Comparison of ENCODE assay signal across 8 mouse cellular contexts in genomic region chr11:66167801-66168651, GRCm38 (mm10). TPM values are rescaled to one million over a fixed set of nuclear protein-coding genes. Genes with fewer than 3 reads are reported as not detected.
A peak's percentile ranks its signal among the peaks of the same experiment; 100 is the strongest.
DNase-seq lines count a peak whose midpoint lies in the region; ATAC-seq and TF ChIP-seq lines count a peak whose summit lies in the region.

Gene Dnah9, minus strand, starts transcription at chr11:66168551.

- H3K27ac ChIP-seq in forebrain, embryonic 14.5 days (ENCODE audit: low read depth, low read length), result peak within 1 kb of the TSS; percentile 73
- H3K27ac ChIP-seq in heart, embryonic 15.5 days, result no peak within 1 kb of the TSS; the same call in 1 of the 2 replicates
- no peak within 1 kb of the TSS for H3K27ac ChIP-seq in limb, embryonic 15.5 days
- peak within 1 kb of the TSS; percentile 73 for H3K27ac ChIP-seq in midbrain, postnatal 0 days (ENCODE audit: low read depth, low read length)

- peak within 1 kb of the TSS; percentile 58 for H3K9ac ChIP-seq in forebrain, embryonic 14.5 days (ENCODE audit: low read length)
- peak within 1 kb of the TSS; percentile 47 for H3K9ac ChIP-seq in heart, embryonic 15.5 days
- 0 out of 2 replicates have a peak within 1 kb of the TSS, but pooled peaks have one; percentile 5 for H3K9ac ChIP-seq in limb, embryonic 15.5 days
- peak within 1 kb of the TSS; percentile 60 for H3K9ac ChIP-seq in midbrain, postnatal 0 days (replicated peaks; ENCODE audit: low read length, poor library complexity, severe bottlenecking)

- H3K4me3 ChIP-seq in forebrain, embryonic 14.5 days (ENCODE audit: low read depth, low read length), result peak within 1 kb of the TSS; percentile 54
- H3K4me3 ChIP-seq in heart, embryonic 15.5 days, result peak within 1 kb of the TSS; percentile 50
- peak within 1 kb of the TSS; percentile 53 for H3K4me3 ChIP-seq in limb, embryonic 15.5 days
- peak within 1 kb of the TSS; percentile 69 for H3K4me3 ChIP-seq in midbrain, postnatal 0 days (ENCODE audit: low read depth, low read length)

- H3K9me3 ChIP-seq in forebrain, embryonic 14.5 days (replicated peaks; ENCODE audit: control insufficient read depth, low read length), result no peaks in the 10 kb centered on the region
- H3K9me3 ChIP-seq in heart, embryonic 15.5 days (replicated peaks), result no peaks in the 10 kb centered on the region
- H3K9me3 ChIP-seq in limb, embryonic 15.5 days, result no peaks in the 10 kb centered on the region
- no peaks in the 10 kb centered on the region for H3K9me3 ChIP-seq in midbrain, postnatal 0 days (ENCODE audit: low read length)

- no peak for TF ChIP-seq CTCF in midbrain, postnatal 0 days (IDR thresholded peaks at IDR 0.05)

- H3K27me3 ChIP-seq in forebrain, embryonic 14.5 days (replicated peaks; ENCODE audit: control insufficient read depth, insufficient read depth, low read length), result no peaks in the 10 kb centered on the region
- H3K27me3 ChIP-seq in heart, embryonic 15.5 days, result peaks cover 27% of the 10 kb centered on the region
- peaks cover 11% of the 10 kb centered on the region; the same call in 1 of the 2 replicates for H3K27me3 ChIP-seq in limb, embryonic 15.5 days
- no peaks in the 10 kb centered on the region for H3K27me3 ChIP-seq in midbrain, postnatal 0 days (ENCODE audit: insufficient read depth, low read length)

- DNase-seq in 3134 (ENCODE audit: extremely low read depth, insufficient read length, low spot score), result peak; percentile 5
- DNase-seq in cerebellum, adult 11 months, result peak; percentile 17
- peak; percentile 97 for DNase-seq in forebrain, embryonic 14.5 days (ENCODE audit: low spot score)
- peak; percentile 86 for DNase-seq in kidney, postnatal 10 days
- DNase-seq in midbrain, postnatal 0 days (ENCODE audit: low spot score), result peak; percentile 97
- DNase-seq in testis, postnatal 10 days (ENCODE audit: low spot score), result peak; percentile 87

- ATAC-seq in forebrain, embryonic 14.5 days, result peak; percentile 99
- peak; percentile 83 for ATAC-seq in heart, embryonic 15.5 days (replicated peaks; ENCODE audit: insufficient number of reproducible peaks, insufficient read depth, low FRiP score, low read depth)
- ATAC-seq in limb, embryonic 15.5 days (ENCODE audit: insufficient number of reproducible peaks, low FRiP score, low TSS enrichment, low read depth), result peak; percentile 87
- peak; percentile 96 for ATAC-seq in midbrain, postnatal 0 days (ENCODE audit: low FRiP score)

- peaks cover 6% of the 10 kb centered on the region; the same call in 1 of the 2 replicates for H3K4me1 ChIP-seq in forebrain, embryonic 14.5 days (ENCODE audit: control insufficient read depth, insufficient read depth, low read length)
- H3K4me1 ChIP-seq in heart, embryonic 15.5 days (replicated peaks), result peaks cover 8% of the 10 kb centered on the region
- peaks cover 11% of the 10 kb centered on the region; the same call in 1 of the 2 replicates for H3K4me1 ChIP-seq in limb, embryonic 15.5 days
- peaks cover 3% of the 10 kb centered on the region; the same call in 1 of the 2 replicates for H3K4me1 ChIP-seq in midbrain, postnatal 0 days (ENCODE audit: insufficient read depth, low read length)

- WGBS in forebrain, embryonic 14.5 days, result under 1% methylated on average over 53 of the region's 53 CpGs
- under 1% methylated on average over 53 of the region's 53 CpGs for WGBS in heart, embryonic 15.5 days
- under 1% methylated on average over 53 of the region's 53 CpGs for WGBS in limb, embryonic 15.5 days
- WGBS in midbrain, postnatal 0 days, result under 1% methylated on average over 47 of the region's 53 CpGs

- H3K36me3 ChIP-seq in forebrain, embryonic 14.5 days (ENCODE audit: control insufficient read depth, insufficient read depth, low read length), result no peaks in the 10 kb centered on the region
- no peaks in the 10 kb centered on the region for H3K36me3 ChIP-seq in heart, embryonic 15.5 days
- H3K36me3 ChIP-seq in limb, embryonic 15.5 days, result no peaks in the 10 kb centered on the region
- H3K36me3 ChIP-seq in midbrain, postnatal 0 days (ENCODE audit: insufficient read depth, low read length), result no peaks in the 10 kb centered on the region

- peak within 1 kb of the TSS; percentile 97 for H3K4me2 ChIP-seq in forebrain, embryonic 14.5 days (ENCODE audit: low read length)
- peak within 1 kb of the TSS; percentile 95 for H3K4me2 ChIP-seq in heart, embryonic 15.5 days
- H3K4me2 ChIP-seq in limb, embryonic 15.5 days, result peak within 1 kb of the TSS; percentile 97
- H3K4me2 ChIP-seq in midbrain, postnatal 0 days (ENCODE audit: low read depth, low read length, poor library complexity, severe bottlenecking), result peak within 1 kb of the TSS; percentile 64

RNA-seq across cellular contexts. Expression of gene Dnah9, which starts in this region (rescaled TPM):
- polyA plus RNA-seq in forebrain, embryonic 14.5 days (2014; fragmentation: Nextera tagmentation; extraction: Ambion mirVana), result 1.0 and 1.7 TPM in 2 replicates
- polyA plus RNA-seq in heart, embryonic 15.5 days (2015; fragmentation: Nextera tagmentation; extraction: Ambion mirVana), result 0.14 and 0.29 TPM in 2 replicates
- 0.13 and 0.74 TPM in 2 replicates for polyA plus RNA-seq in limb, embryonic 15.5 days (2015; fragmentation: Nextera tagmentation; extraction: Ambion mirVana)
- 4.7 and 4.9 TPM in 2 replicates for total RNA-seq in midbrain, postnatal 0 days (2014; rRNA removed)
- polyA plus RNA-seq in midbrain, postnatal 0 days (2015; fragmentation: Nextera tagmentation; extraction: Ambion mirVana), result 2.0 and 2.3 TPM in 2 replicates

Comparison
In these comparisons a context has a peak if more than half of its experiments do, and no peak if none do; other contexts are left out.
1. Peak in ATAC-seq, H3K4me3 ChIP-seq, H3K9ac ChIP-seq and H3K4me2 ChIP-seq in heart, embryonic 15.5 days; RNA of the gene not detected or under 1 TPM.
2. Peak in ATAC-seq, H3K4me3 ChIP-seq, H3K9ac ChIP-seq and H3K4me2 ChIP-seq in limb, embryonic 15.5 days; RNA of the gene not detected or under 1 TPM.
3. DNase-seq: peak in every context shown above with its lines; median percentile 97 in forebrain, embryonic 14.5 days; 97 in midbrain, postnatal 0 days; 87 in testis, postnatal 10 days; 86 in kidney, postnatal 10 days; 17 in cerebellum, adult 11 months; 5 in 3134.
4. H3K27ac ChIP-seq: peak in forebrain, embryonic 14.5 days (single experiment) and midbrain, postnatal 0 days (single experiment); none in heart, embryonic 15.5 days (single experiment) and limb, embryonic 15.5 days (single experiment).
5. H3K9ac ChIP-seq: peak in every context shown above with its lines; median percentile 60 in midbrain, postnatal 0 days; 58 in forebrain, embryonic 14.5 days; 47 in heart, embryonic 15.5 days; 5 in limb, embryonic 15.5 days.
6. Peak in every context shown above with its lines, with median percentiles within 50 percentile points of each other: ATAC-seq, H3K4me2 ChIP-seq and H3K4me3 ChIP-seq.